Mouse (Mus musculus): Measurements from ENCODE around the gene Ankrd33b. TPM values are rescaled to one million over a fixed set of nuclear protein-coding genes. Genes with fewer than 3 reads are reported as not detected.

The Ankrd33b gene
- polyA plus RNA-seq (2012; rRNA removed) = 0.52 and 0.65 TPM in 2 replicates

DNA sequence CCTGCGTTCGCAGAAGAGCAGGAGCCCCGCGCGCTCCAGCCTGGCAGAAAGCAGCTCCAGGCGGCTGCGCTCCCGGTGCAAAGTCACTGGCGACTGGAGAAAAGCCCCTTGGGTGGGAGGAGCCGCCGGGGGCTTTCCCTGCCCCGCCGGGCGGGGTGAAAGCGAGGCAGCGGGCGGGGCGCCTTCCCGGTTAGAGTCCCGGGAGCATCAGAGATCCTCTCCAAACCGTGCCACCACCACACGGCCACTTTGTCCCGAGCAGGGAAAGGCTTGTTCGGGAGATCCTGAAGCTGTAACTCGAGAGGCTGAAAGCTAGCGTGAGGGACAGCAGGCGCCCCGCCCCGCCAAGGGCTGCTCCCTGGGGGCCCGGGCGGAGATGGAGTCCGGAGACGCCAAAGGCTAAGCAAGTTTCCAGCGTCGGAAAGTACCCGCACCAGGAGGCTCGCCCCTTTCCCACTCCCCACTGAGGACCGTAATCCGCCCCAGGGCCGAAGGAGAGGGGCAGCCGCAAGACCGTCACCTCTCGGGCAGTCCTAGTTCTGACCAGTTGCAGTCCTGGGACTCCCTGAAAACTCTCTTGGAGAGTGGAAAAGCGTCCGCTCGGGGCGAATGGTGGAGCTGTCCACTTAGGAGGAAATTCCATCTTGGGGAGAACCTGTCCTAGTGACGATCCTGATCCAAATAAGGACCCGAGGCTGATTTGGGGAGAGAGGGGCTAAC is at the start of gene Ankrd33b:
Gene Ankrd33b, minus strand, starts transcription at position 246 of the 720 bp plus-strand sequence.
- H3K4me3 ChIP-seq (ENCODE audit: low read depth, low read length) = peak within 1 kb of the TSS; percentile 60
- 3% methylated on average over 49 of the region's 49 CpGs for WGBS
- no peak within 1 kb of the TSS for H3K27ac ChIP-seq (ENCODE audit: insufficient read depth, low read depth, low read length)
- H3K36me3 ChIP-seq (ENCODE audit: control insufficient read depth, insufficient read depth, low read length) = no peaks in the 10 kb centered on the region
- peaks cover 3% of the 10 kb centered on the region; the same call in 1 of the 2 replicates for H3K4me1 ChIP-seq (ENCODE audit: control insufficient read depth, insufficient read depth, insufficient read length, low read length)
- TF ChIP-seq CTCF (IDR thresholded peaks at IDR 0.05; ENCODE audit: extremely low read depth, insufficient read length, insufficient replicate concordance, low read depth, low read length) (no peak), POLR2A (IDR thresholded peaks at IDR 0.05; ENCODE audit: low read depth, low read length) (no peak)
- H3K27me3 ChIP-seq (ENCODE audit: control insufficient read depth, insufficient read depth, low read length) = peaks cover 43% of the 10 kb centered on the region

DNA sequence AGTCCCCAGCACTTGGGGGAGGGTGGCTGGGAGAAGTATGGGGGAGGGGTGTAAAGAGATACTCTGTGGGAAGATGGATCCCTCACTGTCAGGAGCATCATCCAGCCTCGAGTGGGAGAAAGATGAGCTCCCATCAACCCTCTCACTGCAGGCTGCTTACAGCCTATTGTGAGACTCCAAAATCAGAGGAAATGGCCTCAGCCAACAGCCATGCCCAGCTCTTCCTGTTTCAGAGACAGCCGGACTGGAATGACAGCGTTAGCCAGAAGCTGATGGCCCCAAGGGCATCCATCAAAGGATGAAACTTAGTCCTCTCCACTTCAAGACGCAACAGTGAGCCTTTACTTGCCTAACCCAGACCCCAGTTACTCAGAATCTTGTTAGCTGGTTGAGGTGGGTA is 47.7 kb upstream of the Ankrd33b start:
- Histone ChIP-seq H3K27ac (ENCODE audit: insufficient read depth, low read depth, low read length) (no peak overlapping the region), H3K36me3 (ENCODE audit: control insufficient read depth, insufficient read depth, low read length) (no peaks in the 10 kb centered on the region), H3K4me3 (ENCODE audit: low read depth, low read length) (no peak overlapping the region), H3K4me1 (ENCODE audit: control insufficient read depth, insufficient read depth, insufficient read length, low read length) (0 out of 2 replicates have a peak, but pooled peaks cover 3% of the 10 kb centered on the region), H3K27me3 (ENCODE audit: control insufficient read depth, insufficient read depth, low read length) (no peaks in the 10 kb centered on the region)
- TF ChIP-seq POLR2A (IDR thresholded peaks at IDR 0.05; ENCODE audit: low read depth, low read length) (no peak), CTCF (IDR thresholded peaks at IDR 0.05; ENCODE audit: extremely low read depth, insufficient read length, insufficient replicate concordance, low read depth, low read length) (no peak)
- WGBS = 63% methylated on average over 4 of the region's 4 CpGs

DNA sequence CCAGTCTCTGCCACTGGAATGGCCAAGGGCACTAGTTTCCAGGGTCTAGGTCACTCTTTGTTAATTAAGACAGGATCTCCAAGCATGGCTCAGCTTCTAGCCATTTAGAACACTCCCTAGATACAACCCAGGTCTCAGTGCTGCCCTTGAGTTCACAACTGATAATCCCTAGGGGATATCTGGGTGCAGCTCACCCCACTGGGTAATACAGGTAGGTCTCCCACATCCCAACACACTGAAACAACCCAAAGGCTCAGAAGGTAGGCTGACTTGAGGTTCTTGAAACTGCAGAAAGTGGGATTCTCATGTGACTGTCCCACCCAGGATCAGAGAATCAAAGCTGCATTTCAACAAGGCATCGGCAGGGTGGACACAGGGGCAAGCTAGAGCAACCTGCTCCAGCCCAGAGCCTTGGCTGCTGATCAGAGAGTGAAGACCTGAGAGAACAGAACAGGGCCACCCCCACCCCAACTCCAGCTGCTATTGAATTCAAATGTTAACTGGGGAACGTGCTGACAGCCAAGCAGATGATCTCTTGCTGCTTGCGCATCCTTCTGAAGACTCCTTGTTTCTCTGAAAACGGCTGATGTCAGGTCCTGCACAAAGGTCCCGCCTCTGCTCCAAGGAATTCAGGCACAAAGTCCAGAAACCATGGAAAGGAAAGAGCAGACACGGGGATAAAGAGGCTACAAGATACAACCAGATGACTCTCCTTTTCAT is 46.8 kb upstream of the Ankrd33b start:
- Histone ChIP-seq H3K4me1 (ENCODE audit: control insufficient read depth, insufficient read depth, insufficient read length, low read length) (0 out of 2 replicates have a peak, but pooled peaks cover 3% of the 10 kb centered on the region), H3K36me3 (ENCODE audit: control insufficient read depth, insufficient read depth, low read length) (no peaks in the 10 kb centered on the region), H3K27me3 (ENCODE audit: control insufficient read depth, insufficient read depth, low read length) (no peaks in the 10 kb centered on the region), H3K27ac (ENCODE audit: insufficient read depth, low read depth, low read length) (no peak overlapping the region), H3K4me3 (ENCODE audit: low read depth, low read length) (no peak overlapping the region)
- WGBS = 51% methylated on average over 6 of the region's 6 CpGs
- TF ChIP-seq POLR2A (IDR thresholded peaks at IDR 0.05; ENCODE audit: low read depth, low read length) (no peak), CTCF (IDR thresholded peaks at IDR 0.05; ENCODE audit: extremely low read depth, insufficient read length, insufficient replicate concordance, low read depth, low read length) (no peak)

DNA sequence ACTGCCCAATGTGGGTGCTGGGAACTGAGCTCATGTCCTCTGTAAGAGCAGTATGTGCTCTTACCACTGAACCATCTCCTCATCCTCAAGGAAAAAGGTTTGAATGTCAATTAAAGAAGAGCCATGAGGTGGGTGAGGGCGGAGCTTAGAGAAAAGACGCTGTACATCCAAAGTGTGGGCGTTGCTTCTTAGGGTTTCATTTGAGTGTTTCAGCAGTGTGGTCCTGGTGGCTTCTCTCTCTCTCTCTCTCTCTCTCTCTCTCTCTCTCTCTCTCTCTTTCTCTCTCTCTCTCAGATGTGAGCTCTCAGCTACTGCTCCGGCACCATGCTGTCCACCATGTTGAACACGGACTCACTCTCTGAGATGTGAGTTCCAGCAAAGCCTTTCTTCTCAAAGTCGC is 46.1 kb upstream of the Ankrd33b start:
- TF ChIP-seq POLR2A (IDR thresholded peaks at IDR 0.05; ENCODE audit: low read depth, low read length) (no peak), CTCF (IDR thresholded peaks at IDR 0.05; ENCODE audit: extremely low read depth, insufficient read length, insufficient replicate concordance, low read depth, low read length) (no peak)
- Histone ChIP-seq H3K27ac (ENCODE audit: insufficient read depth, low read depth, low read length) (no peak overlapping the region), H3K36me3 (ENCODE audit: control insufficient read depth, insufficient read depth, low read length) (no peaks in the 10 kb centered on the region), H3K4me1 (ENCODE audit: control insufficient read depth, insufficient read depth, insufficient read length, low read length) (0 out of 2 replicates have a peak, but pooled peaks cover 3% of the 10 kb centered on the region), H3K4me3 (ENCODE audit: low read depth, low read length) (no peak overlapping the region), H3K27me3 (ENCODE audit: control insufficient read depth, insufficient read depth, low read length) (no peaks in the 10 kb centered on the region)
- 85% methylated on average over 6 of the region's 6 CpGs for WGBS

DNA sequence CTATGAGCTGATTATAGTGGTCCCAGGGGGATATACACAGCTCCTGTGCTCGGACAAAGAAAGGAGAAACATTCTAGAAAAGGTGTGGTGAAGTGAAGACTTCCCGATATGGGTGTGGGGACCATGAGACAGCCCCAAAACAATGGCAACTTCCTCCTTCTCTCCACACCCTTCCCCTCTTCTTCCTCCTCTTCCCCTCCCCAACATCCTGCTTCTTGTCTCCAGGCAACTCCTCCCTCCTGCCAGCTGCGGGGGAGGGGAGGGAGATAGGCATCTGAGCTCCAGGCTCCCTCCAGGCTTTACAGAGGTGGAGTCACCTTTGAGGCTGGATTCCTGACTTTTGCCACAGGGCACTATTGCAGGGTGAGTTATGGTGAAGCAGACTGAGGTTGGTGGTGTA is 45.4 kb upstream of the Ankrd33b start:
- WGBS = 16% methylated on average over 3 of the region's 3 CpGs
- no peak overlapping the region for H3K27ac ChIP-seq (ENCODE audit: insufficient read depth, low read depth, low read length)
- 0 out of 2 replicates have a peak, but pooled peaks cover under 1% of the 10 kb centered on the region for H3K4me1 ChIP-seq (ENCODE audit: control insufficient read depth, insufficient read depth, insufficient read length, low read length)
- no peaks in the 10 kb centered on the region for H3K36me3 ChIP-seq (ENCODE audit: control insufficient read depth, insufficient read depth, low read length)
- no peaks in the 10 kb centered on the region for H3K27me3 ChIP-seq (ENCODE audit: control insufficient read depth, insufficient read depth, low read length)
- H3K4me3 ChIP-seq (ENCODE audit: low read depth, low read length) = no peak overlapping the region
- TF ChIP-seq CTCF (IDR thresholded peaks at IDR 0.05; ENCODE audit: extremely low read depth, insufficient read length, insufficient replicate concordance, low read depth, low read length) = no peak
- no peak for TF ChIP-seq POLR2A (IDR thresholded peaks at IDR 0.05; ENCODE audit: low read depth, low read length)

DNA sequence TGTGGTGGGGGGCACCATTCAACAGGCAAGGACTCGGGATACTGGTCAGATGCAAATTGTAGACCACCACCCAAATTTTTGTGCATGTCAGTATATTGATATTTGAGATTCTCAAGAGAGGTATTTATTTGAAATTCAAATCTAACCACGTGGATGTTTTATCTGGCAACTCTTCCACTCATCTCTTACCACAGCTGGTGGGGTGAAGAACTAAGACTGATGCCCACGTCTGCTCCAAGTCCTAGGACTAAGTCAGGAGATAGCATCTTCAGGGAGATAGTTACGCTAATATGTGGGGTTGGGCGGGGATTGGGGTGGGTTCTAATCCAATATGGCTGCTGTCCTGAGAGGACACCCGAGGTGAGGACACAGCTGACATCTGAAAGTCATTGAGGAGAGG is 44.9 kb upstream of the Ankrd33b start:
- no peak overlapping the region for H3K27ac ChIP-seq (ENCODE audit: insufficient read depth, low read depth, low read length)
- no peaks in the 10 kb centered on the region for H3K27me3 ChIP-seq (ENCODE audit: control insufficient read depth, insufficient read depth, low read length)
- H3K4me3 ChIP-seq (ENCODE audit: low read depth, low read length) = no peak overlapping the region
- no peak for TF ChIP-seq POLR2A (IDR thresholded peaks at IDR 0.05; ENCODE audit: low read depth, low read length)
- TF ChIP-seq CTCF (IDR thresholded peaks at IDR 0.05; ENCODE audit: extremely low read depth, insufficient read length, insufficient replicate concordance, low read depth, low read length) = no peak
- no peaks in the 10 kb centered on the region for H3K36me3 ChIP-seq (ENCODE audit: control insufficient read depth, insufficient read depth, low read length)
- WGBS = 68% methylated on average over 6 of the region's 6 CpGs
- no peaks in the 10 kb centered on the region; the same call in 1 of the 2 replicates for H3K4me1 ChIP-seq (ENCODE audit: control insufficient read depth, insufficient read depth, insufficient read length, low read length)

DNA sequence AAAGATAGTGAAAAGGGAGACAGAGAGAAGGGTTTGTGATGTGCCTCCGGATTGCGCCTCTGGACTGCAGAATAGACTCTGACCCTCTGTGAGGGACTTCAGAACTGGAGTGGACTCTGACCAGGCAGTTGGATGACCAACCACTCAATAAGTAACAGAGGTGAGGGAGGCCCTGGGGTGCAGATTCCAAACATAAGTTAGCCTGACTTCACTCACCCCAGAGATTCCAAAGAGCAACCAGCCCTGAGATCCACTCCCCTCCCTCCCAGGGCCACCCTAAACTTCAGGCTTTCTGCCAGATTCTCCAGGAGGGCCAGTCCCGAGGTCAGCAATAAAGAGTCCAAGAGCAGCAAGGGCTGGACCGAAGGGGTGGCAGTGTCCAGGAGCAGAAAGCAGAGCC is 40.0 kb upstream of the Ankrd33b start:
- no peak overlapping the region for H3K27ac ChIP-seq (ENCODE audit: insufficient read depth, low read depth, low read length)
- no peak overlapping the region for H3K4me3 ChIP-seq (ENCODE audit: low read depth, low read length)
- H3K36me3 ChIP-seq (ENCODE audit: control insufficient read depth, insufficient read depth, low read length) = no peaks in the 10 kb centered on the region
- TF ChIP-seq POLR2A (IDR thresholded peaks at IDR 0.05; ENCODE audit: low read depth, low read length) (no peak), CTCF (IDR thresholded peaks at IDR 0.05; ENCODE audit: extremely low read depth, insufficient read length, insufficient replicate concordance, low read depth, low read length) (no peak)
- H3K27me3 ChIP-seq (ENCODE audit: control insufficient read depth, insufficient read depth, low read length) = no peaks in the 10 kb centered on the region
- H3K4me1 ChIP-seq (ENCODE audit: control insufficient read depth, insufficient read depth, insufficient read length, low read length) = no peaks in the 10 kb centered on the region; the same call in 1 of the 2 replicates
- WGBS = 21% methylated on average over 4 of the region's 4 CpGs

All from small intestine, adult 2 months (tissue).